Mouse (Mus musculus) forebrain, embryonic 15.5 days (tissue): Measurements from ENCODE around the gene Gm28042. TPM values are rescaled to one million over a fixed set of nuclear protein-coding genes. Genes with fewer than 3 reads are reported as not detected.

Source experiments
- ATAC-seq: fragments of 200-750 bp; cut with Nextera tagmentation; replicated peaks from 2 replicates; pipeline ENCODE4 v1.8.0; 2017; ENCODE audit warnings: mild to moderate bottlenecking, moderate TSS enrichment, moderate library complexity
- H3K27ac ChIP-seq: fragments of 300-500 bp; sonication (generic); replicated peaks from 2 replicates; pipeline ENCODE4 v1.5.1; 2015; ENCODE audit warnings: mild to moderate bottlenecking, inconsistent platforms
- H3K27me3 ChIP-seq: fragments of 300-500 bp; sonication (generic); 2 replicates; pipeline ENCODE4 v1.6.1; 2015; ENCODE audit warnings: inconsistent platforms
- H3K36me3 ChIP-seq: fragments of 300-500 bp; sonication (generic); 2 replicates; pipeline ENCODE4 v1.6.1; 2015; ENCODE audit warnings: mild to moderate bottlenecking, inconsistent platforms
- H3K4me1 ChIP-seq: fragments of 300-500 bp; sonication (generic); 2 replicates; pipeline ENCODE4 v1.6.1; 2015; ENCODE audit warnings: inconsistent platforms
- H3K4me2 ChIP-seq: fragments of 300-500 bp; sonication (generic); replicated peaks from 2 replicates; pipeline ENCODE4 v1.6.1; 2015; ENCODE audit warnings: mild to moderate bottlenecking, inconsistent platforms
- H3K4me3 ChIP-seq: fragments of 300-500 bp; sonication (generic); 2 replicates; pipeline ENCODE4 v1.5.1; 2015; ENCODE audit warnings: mild to moderate bottlenecking, inconsistent platforms
- H3K9ac ChIP-seq: fragments of 300-500 bp; sonication (generic); replicated peaks from 2 replicates; pipeline ENCODE4 v1.6.1; 2015; ENCODE audit warnings: mild to moderate bottlenecking, inconsistent platforms
- H3K9me3 ChIP-seq: fragments of 300-500 bp; sonication (generic); 2 replicates; pipeline ENCODE4 v1.6.1; 2016; ENCODE audit warnings: inconsistent platforms
- WGBS: fragments of 180-500 bp; shearing (Covaris S2); methylation state at CpG from one replicate; pipeline ENCODE4 v1.1.7; 2015; ENCODE audit warnings: mixed read lengths; 5-methylcytosine and 5-hydroxymethylcytosine counted together
- polyA plus RNA-seq: library from polyadenylated mRNA; unstranded; fragments of >200 nt; fragmentation: Nextera tagmentation; extraction: Ambion mirVana; gene quantifications from 2 replicates; pipeline ENCODE4 v1.2.1, GENCODE M21; 2015

The Gm28042 gene
- polyA plus RNA-seq: 5.0 and 5.1 TPM in 2 replicates

GRCm38 (mm10) chr2:120026984-120027949 is at the start of gene Gm28042, which contains the start of gene Jmjd7:
TSS of gene Gm28042 (plus strand) at chr2:120027493.
TSS of gene Jmjd7 (plus strand) at chr2:120027483.
- H3K9ac ChIP-seq: peak within 1 kb of the TSS; percentile 80
- 5% methylated on average over 50 of the region's 50 CpGs for WGBS
- no peaks in the 10 kb centered on the region for H3K27me3 ChIP-seq
- peak within 1 kb of the TSS; percentile 73 for H3K4me3 ChIP-seq
- peaks cover 27% of the 10 kb centered on the region for H3K36me3 ChIP-seq
- H3K27ac ChIP-seq: peak within 1 kb of the TSS; percentile 87
- H3K4me1 ChIP-seq: peaks cover 18% of the 10 kb centered on the region
- peak within 1 kb of the TSS; percentile 69 for H3K4me2 ChIP-seq
- ATAC-seq: peak; percentile 91
- no peaks in the 10 kb centered on the region for H3K9me3 ChIP-seq

DNA sequence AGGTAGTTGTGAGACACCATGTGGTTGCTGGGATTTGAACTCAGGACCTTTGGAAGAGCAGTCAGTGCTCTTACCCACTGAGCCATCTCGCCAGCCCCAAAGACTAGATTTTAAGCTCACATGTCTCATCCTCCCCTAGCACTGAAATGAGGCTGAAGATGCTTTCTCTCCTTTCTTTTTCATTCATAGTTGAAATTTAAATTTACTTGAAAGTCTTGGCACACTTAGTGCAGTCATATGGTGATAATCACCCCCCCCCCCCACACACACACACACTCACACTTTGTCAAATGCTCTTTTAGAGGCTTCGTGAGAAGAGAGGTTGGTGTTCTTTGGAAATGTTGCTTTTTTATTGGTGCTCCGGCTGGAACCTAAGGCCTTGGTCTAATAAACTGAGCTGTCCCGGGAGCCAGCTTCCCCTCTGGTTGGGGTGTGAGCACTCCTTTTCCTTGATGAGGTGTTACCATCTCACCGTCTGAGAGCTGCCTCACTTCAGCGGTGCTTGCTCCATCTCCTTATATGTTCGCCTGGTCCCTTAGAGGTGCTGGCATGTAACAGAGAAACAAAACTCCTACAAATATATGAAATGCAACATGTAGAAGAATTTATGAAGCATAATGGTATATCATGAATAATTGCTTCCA is 46.8 kb upstream of the Gm28042 start:
- ATAC-seq: 0 out of 2 replicates have a peak, but pooled peaks have one; percentile 23
- Histone ChIP-seq H3K9ac (no peak overlapping the region), H3K4me1 (no peaks in the 10 kb centered on the region), H3K9me3 (no peaks in the 10 kb centered on the region), H3K36me3 (no peaks in the 10 kb centered on the region), H3K4me3 (no peak overlapping the region), H3K4me2 (no peak overlapping the region), H3K27me3 (no peaks in the 10 kb centered on the region), H3K27ac (peak overlapping the region; percentile 24; the same call in 1 of the 2 replicates)
- WGBS: 81% methylated on average over 7 of the region's 7 CpGs

DNA sequence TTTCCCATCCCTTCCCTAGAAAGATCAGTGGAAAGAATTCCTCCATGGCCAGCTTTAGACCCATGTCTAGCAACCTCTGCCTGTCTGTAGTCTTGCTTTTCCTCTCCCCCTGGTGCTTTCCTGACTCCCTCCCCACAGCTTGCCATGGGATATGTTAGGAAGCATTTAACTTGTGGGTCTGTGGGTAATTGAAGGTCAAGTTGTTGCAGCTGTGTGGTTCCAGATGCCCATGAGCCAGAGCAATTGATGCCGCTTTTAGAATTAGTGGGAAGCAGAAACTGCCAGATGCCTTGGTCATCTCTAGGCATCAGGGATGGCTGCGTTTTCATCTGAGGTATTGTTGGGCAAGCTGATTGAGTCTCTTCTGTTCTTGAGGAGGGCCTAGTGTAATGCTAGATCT is 45.7 kb upstream of the Gm28042 start:
- Histone ChIP-seq H3K4me3 (no peak overlapping the region), H3K9me3 (no peaks in the 10 kb centered on the region), H3K27me3 (no peaks in the 10 kb centered on the region), H3K9ac (no peak overlapping the region), H3K36me3 (no peaks in the 10 kb centered on the region), H3K4me1 (no peaks in the 10 kb centered on the region), H3K4me2 (no peak overlapping the region), H3K27ac (no peak overlapping the region)
- ATAC-seq: no peak
- WGBS: 88% methylated on average over 2 of the region's 2 CpGs

DNA sequence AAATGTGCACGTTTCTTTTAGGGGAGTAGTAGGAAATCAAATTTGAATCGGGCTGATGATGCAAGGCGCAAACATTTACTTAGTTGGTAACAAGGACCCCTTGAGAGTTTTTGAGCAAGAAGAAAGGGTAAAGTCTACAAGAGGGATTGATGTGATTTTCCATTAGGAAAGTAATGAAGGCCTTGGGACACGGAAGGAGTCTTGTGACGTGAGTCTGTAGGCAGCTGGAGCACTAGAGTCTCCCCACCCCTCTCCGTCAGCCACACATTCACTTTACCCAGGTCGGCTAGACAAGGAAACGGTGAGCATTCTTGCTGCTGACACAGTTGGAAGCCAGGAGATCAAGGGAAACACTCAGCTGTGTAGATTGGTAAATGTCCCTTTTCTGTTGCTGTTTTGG is 41.4 kb upstream of the Gm28042 start:
- no peak overlapping the region for H3K27ac ChIP-seq
- no peaks in the 10 kb centered on the region for H3K27me3 ChIP-seq
- no peaks in the 10 kb centered on the region for H3K36me3 ChIP-seq
- H3K9me3 ChIP-seq: no peaks in the 10 kb centered on the region
- H3K4me3 ChIP-seq: no peak overlapping the region
- no peak for ATAC-seq
- WGBS: 68% methylated on average over 8 of the region's 8 CpGs
- H3K4me1 ChIP-seq: no peaks in the 10 kb centered on the region
- no peak overlapping the region for H3K9ac ChIP-seq
- H3K4me2 ChIP-seq: no peak overlapping the region

GRCm38 (mm10) chr2:119986369-119986768 is 40.9 kb upstream of the Gm28042 start:
- Histone ChIP-seq H3K36me3 (no peaks in the 10 kb centered on the region), H3K9me3 (no peaks in the 10 kb centered on the region), H3K4me3 (no peak overlapping the region), H3K4me2 (no peak overlapping the region), H3K4me1 (no peaks in the 10 kb centered on the region), H3K27ac (no peak overlapping the region), H3K9ac (no peak overlapping the region), H3K27me3 (no peaks in the 10 kb centered on the region)
- no peak for ATAC-seq
- WGBS: 75% methylated on average over 6 of the region's 6 CpGs

GRCm38 (mm10) chr2:119987441-119987840 is 39.9 kb upstream of the Gm28042 start:
- Histone ChIP-seq H3K9ac (no peak overlapping the region), H3K4me2 (no peak overlapping the region), H3K4me1 (no peaks in the 10 kb centered on the region), H3K9me3 (no peaks in the 10 kb centered on the region), H3K27me3 (no peaks in the 10 kb centered on the region), H3K27ac (no peak overlapping the region), H3K36me3 (no peaks in the 10 kb centered on the region), H3K4me3 (no peak overlapping the region)
- WGBS: 97% methylated on average over 2 of the region's 2 CpGs
- no peak for ATAC-seq

GRCm38 (mm10) chr2:119988952-119989351 is 38.3 kb upstream of the Gm28042 start:
- no peak overlapping the region for H3K27ac ChIP-seq
- no peak overlapping the region for H3K4me3 ChIP-seq
- H3K4me1 ChIP-seq: no peaks in the 10 kb centered on the region
- no peak overlapping the region for H3K4me2 ChIP-seq
- no peak overlapping the region for H3K9ac ChIP-seq
- H3K9me3 ChIP-seq: no peaks in the 10 kb centered on the region
- no peaks in the 10 kb centered on the region for H3K36me3 ChIP-seq
- ATAC-seq: no peak
- 97% methylated on average over 4 of the region's 4 CpGs for WGBS
- no peaks in the 10 kb centered on the region for H3K27me3 ChIP-seq

GRCm38 (mm10) chr2:119990881-119991280 is 36.4 kb upstream of the Gm28042 start:
- Histone ChIP-seq H3K9me3 (no peaks in the 10 kb centered on the region), H3K4me3 (no peak overlapping the region), H3K27ac (no peak overlapping the region), H3K9ac (no peak overlapping the region), H3K4me1 (no peaks in the 10 kb centered on the region), H3K27me3 (no peaks in the 10 kb centered on the region), H3K36me3 (no peaks in the 10 kb centered on the region), H3K4me2 (no peak overlapping the region)
- 87% methylated on average over 6 of the region's 6 CpGs for WGBS
- no peak for ATAC-seq

GRCm38 (mm10) chr2:119992349-119992748 is 34.9 kb upstream of the Gm28042 start:
- WGBS: 88% methylated on average over 2 of the region's 2 CpGs
- no peak overlapping the region for H3K4me3 ChIP-seq
- no peak overlapping the region for H3K4me2 ChIP-seq
- no peaks in the 10 kb centered on the region for H3K36me3 ChIP-seq
- ATAC-seq: no peak
- H3K9ac ChIP-seq: no peak overlapping the region
- H3K9me3 ChIP-seq: no peaks in the 10 kb centered on the region
- no peaks in the 10 kb centered on the region for H3K4me1 ChIP-seq
- no peaks in the 10 kb centered on the region for H3K27me3 ChIP-seq
- H3K27ac ChIP-seq: no peak overlapping the region

DNA sequence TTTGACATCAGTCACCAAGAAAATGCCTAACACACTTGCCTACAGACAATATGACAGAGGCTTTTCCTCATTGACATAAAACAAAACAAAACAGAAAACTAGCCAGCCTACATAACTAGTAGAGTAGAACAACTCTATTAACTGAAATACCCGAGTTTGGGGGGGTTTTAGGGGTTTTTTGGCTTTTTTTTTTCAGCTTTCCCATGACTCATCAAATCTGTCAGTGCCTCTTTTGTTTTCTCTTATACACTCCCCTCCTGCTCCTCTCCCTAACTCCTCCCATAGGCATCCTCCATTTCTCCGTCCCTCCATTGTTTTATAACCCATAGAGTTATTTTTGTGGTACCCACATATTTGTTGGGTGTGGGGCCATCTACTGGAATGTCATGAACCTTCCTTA is 33.8 kb upstream of the Gm28042 start:
- H3K4me2 ChIP-seq: no peak overlapping the region
- ATAC-seq: no peak
- no peak overlapping the region for H3K9ac ChIP-seq
- H3K4me3 ChIP-seq: no peak overlapping the region
- H3K27me3 ChIP-seq: no peaks in the 10 kb centered on the region
- H3K4me1 ChIP-seq: no peaks in the 10 kb centered on the region
- no peaks in the 10 kb centered on the region for H3K9me3 ChIP-seq
- no peak overlapping the region for H3K27ac ChIP-seq
- 44% methylated on average over 2 of the region's 2 CpGs for WGBS
- H3K36me3 ChIP-seq: peaks cover under 1% of the 10 kb centered on the region; the same call in 1 of the 2 replicates

GRCm38 (mm10) chr2:119994839-119995238 is 32.5 kb upstream of the Gm28042 start:
- peaks cover 5% of the 10 kb centered on the region; the same call in 1 of the 2 replicates for H3K36me3 ChIP-seq
- no peak overlapping the region for H3K4me2 ChIP-seq
- 93% methylated on average over 6 of the region's 6 CpGs for WGBS
- no peaks in the 10 kb centered on the region for H3K4me1 ChIP-seq
- H3K4me3 ChIP-seq: no peak overlapping the region
- H3K27me3 ChIP-seq: no peaks in the 10 kb centered on the region
- no peak overlapping the region for H3K9ac ChIP-seq
- no peaks in the 10 kb centered on the region for H3K9me3 ChIP-seq
- no peak for ATAC-seq
- H3K27ac ChIP-seq: no peak overlapping the region
